Mouse (Mus musculus) CH12.LX (cell line): ENCODE data around the gene Cdh13.

Experiments used
- ELF1 ChIP-seq: IDR thresholded peaks from 2 replicates; pipeline ENCODE4 v1.6.1; 2014; ENCODE audit warnings: low read depth, mild to moderate bottlenecking, inconsistent platforms, low read length, improper control_type of control experiment
- MAZ ChIP-seq: IDR thresholded peaks from 2 replicates; pipeline ENCODE4 v1.6.1; 2012; ENCODE audit warnings: low read depth, mild to moderate bottlenecking, inconsistent platforms, low read length, improper control_type of control experiment, moderate library complexity

DNA sequence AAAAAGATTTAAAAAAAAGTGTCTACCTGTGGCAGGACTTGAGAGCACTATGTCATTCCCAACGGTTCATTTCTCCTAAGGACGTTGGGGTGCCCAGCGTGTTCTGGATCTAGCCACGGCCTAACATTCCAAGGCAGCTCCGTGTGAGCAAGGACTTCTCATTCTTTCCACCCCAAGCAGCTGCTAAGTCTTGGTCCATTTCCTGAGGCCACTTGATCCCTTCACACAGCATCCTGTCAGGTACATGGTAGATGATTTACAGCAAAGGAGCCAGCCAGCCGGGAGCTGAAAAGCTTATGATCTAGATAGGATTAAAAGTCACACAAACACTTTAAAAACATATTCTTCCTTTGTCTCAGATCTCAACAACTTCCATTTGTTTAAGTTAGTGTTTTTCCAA lies 123.8 kb downstream of the Cdh13 start:
- TF ChIP-seq MAZ (no peak), ELF1 (no peak)
